Mouse (Mus musculus): ENCODE results near the gene Plekha7.

GRCm38 (mm10) chr7:116221883-116222282, 86.3 kb downstream of the Plekha7 start:
- TF ChIP-seq CTCF (IDR thresholded peaks at IDR 0.05; ENCODE audit: extremely low read depth, insufficient read depth, insufficient read length, insufficient replicate concordance): no peak
- TF ChIP-seq POLR2A (IDR thresholded peaks at IDR 0.05; ENCODE audit: low read depth, low read length): no peak
